Mouse (Mus musculus) erythroid progenitor cell, adult 5-6 weeks (primary cell): ENCODE measurements around the gene Tacr1. TPM values are rescaled to one million over a fixed set of nuclear protein-coding genes. Genes with fewer than 3 reads are reported as not detected.
"Not testable (repeated sequence)": the region's sequence is repeated elsewhere in the genome, so short reads cannot be mapped to it uniquely, and the experiment has no call there.

Source experiments
- ATAC-seq: replicated peaks from 2 replicates; pipeline ENCODE4 v1.8.0; 2016; ENCODE audit warnings: moderate number of reproducible peaks, mild to moderate bottlenecking, moderate TSS enrichment, inconsistent platforms; ENCODE audit not compliant: poor library complexity, low FRiP score, severe bottlenecking
- total RNA-seq, 2 experiments: library from RNA; stranded (forward) in 1 of 2; stranded (reverse) in 1 of 2; fragments of 150-400 nt in 1 of 2; fragments of 186-747, 209-891 nt in 1 of 2; gene quantifications; 2 replicates each; pipeline versions ENCODE4 v1.2.3 to v1.2.4; 2015 to 2017; ENCODE audit warnings: low replicate concordance in 2 of 2

The Tacr1 gene
- not detected in 2 replicates for total RNA-seq (2015; ENCODE audit: low replicate concordance)
- total RNA-seq (2017; ENCODE audit: low replicate concordance): not detected in 2 replicates

DNA sequence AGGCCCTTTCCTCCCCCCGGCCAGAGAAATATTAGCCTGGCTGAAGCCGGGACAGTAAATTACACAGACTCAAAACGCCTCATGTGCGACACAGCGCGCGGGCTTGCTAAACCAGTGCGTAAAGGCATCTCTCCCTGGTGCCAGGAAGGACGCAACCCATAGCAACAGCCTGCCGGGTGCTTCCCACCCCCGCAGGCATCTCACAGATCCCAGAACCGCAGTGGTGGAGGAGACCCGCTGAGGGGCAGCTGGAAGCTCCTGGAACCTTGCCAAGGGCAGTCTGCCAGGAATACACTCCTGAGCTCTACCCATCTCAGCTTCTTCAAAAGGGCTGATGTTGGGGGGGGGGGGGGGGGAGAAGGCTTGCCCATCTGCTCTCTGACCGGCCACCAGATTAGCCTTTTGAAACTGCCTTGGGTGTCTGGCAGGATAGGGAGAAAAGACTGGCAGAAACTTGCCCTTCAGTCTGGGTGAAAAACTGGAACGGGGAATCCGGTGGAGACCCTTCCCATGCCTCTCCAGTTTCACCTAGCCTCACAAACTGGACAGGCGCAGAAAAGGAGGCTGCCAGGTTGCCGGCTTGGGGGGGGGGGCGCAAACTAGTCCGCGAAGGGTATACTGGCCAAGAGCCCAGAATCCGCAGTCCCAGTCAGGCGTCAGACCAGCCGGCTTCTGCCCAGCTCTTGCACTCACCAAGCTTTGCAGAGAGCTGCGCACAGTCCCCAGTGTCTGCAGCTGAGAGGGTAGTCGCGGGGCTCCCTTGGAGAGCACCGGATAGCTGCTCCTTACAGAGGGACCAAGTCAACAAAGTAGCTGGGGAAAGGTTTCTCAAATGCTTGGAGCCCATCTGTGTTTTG lies at the start of gene Tacr1:
Tacr1 (plus strand) TSS at position 740 of the 857 bp plus-strand sequence.
- ATAC-seq: no peak

DNA sequence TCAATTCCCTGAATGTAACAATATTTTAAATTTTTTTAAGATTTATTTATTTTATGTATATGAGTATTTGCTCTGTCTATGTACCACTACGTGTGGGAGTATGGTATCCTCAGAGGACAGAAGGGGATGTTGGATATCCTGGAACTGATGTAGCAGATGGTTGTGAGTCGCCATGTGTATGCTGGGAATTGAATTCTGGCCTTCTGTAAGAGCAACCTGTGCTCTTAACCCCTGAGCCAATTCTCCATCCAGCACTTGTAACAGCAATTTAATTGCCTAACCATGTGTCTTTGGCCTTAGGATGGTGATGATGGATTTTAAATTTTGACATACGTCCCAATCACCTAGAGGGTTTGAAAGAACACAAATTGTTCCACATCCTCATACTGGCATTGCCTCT lies 26.0 kb upstream of the Tacr1 start:
- no peak for ATAC-seq

DNA sequence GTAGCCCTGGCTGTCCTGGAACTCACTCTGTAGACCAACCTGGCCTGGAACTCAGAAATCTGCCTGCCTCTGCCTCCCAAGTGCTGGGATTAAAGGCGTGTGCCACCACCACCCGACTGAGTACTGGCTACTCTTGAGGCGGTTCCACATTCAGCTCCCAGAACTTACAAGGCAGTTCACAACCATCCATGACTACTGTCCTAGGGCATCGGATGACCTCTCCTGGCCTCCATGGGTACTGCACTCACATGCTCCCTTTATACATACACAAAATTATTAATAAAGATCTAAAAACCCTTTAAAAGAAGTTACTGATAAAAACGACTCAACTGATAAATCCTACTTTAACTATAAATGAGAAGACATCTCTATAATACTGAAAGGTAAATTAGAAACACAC lies 18.6 kb upstream of the Tacr1 start:
- no peak for ATAC-seq

DNA sequence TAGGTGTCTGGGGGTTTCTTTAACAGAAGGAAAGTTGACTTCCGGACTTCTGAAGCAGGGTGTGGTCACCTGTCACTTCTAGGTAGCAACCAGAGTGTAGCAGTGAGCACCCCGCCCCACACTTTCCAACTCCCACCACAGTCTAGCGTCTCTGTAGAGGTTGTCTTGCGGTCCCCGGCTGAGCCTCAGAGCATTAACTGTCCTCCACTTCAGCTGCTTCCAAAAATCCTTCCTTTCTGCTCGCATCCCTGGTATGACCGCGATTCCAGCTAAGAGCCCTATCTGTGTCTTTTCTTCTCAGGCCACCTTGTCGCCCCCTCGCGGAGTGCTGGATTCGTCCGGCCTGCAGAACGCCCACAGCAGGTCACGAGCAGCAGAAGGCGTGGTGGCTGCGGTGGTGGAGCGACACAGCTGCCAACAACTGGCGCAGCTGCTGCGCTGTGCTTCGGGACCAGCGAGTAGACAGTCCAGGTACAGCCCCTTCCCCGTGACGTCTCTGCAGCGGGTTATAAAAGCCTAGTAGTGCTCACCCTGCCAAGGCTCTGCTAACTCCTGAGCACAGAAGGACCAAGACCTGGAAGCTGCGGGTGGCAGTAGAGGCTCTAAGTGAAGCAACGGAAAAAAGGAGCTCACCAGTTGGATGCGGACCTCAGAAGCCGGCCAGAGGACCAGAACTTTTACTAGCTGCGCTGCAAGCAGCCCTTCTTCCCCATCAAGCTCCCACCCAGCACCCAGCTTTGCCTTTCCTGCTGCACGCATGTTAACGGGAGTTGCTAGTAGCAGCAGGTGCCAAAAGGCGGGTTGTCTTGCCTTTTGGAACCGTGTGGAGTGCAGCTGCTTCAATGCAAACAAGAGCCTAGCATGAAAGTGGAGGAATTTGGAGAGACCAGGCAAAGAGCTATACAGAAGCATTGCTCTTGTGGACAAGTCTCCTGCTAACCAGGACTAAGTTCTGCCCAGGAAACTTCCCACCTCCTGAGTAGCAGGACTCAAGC lies 664 bp downstream of the Tacr1 start:
- no peak for ATAC-seq

DNA sequence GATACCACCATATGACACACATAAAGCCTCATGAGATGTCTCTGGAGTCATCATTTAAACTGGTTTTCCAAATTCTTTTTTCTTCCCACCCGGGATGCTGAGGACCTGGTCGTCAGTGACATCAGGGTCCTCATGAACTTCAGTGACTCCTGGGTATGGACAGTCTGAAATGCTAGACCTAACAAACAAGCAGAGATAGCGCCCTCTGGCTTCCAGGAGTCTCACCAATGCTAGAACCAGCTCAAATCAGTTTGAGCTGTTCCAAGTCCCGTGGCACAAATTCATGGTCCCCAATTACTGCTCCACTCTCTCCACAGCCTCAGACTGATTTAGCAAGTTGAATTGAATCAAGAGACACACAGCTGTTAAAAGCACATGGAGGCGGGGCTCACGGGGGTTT lies 16.2 kb downstream of the Tacr1 start:
- ATAC-seq: no peak

DNA sequence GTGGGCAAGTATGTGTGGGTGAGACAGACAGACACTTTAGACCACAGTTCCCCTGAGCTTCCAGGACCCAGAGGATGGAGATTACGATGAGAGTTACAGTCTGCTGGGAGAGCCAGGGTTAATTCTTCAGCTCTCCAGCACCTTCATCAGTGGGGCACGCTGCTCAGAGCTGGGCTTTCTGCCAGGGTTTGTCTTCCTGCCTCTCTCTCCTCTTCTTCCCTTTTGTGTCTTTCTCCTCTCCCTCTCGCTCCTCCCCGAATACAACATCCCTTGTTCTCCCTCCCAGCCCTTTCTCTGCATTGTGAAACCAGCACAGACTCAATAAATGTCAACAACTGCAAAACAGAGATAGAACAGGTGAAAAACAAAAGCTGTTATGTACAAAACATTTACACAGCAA lies 18.1 kb downstream of the Tacr1 start:
- ATAC-seq: no peak

DNA sequence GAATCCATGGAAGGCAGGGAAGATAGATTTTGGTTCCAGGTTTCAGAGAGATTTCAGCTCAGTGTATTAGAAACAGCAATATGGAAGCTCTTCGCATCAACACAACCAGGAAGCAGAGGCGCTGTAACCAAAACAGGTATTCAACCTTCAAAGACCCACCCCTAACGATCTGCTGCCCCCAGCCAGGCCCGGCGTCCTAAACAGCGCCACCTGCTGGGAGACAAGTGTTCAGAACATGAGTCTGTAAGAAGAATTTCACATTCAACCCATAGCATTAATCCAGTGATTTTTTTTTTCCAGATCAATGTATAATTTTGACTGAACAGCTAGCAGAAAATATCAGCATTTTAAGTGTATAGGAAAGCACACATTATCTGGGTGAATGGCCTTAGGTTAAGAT lies 26.8 kb downstream of the Tacr1 start:
- ATAC-seq: no peak

DNA sequence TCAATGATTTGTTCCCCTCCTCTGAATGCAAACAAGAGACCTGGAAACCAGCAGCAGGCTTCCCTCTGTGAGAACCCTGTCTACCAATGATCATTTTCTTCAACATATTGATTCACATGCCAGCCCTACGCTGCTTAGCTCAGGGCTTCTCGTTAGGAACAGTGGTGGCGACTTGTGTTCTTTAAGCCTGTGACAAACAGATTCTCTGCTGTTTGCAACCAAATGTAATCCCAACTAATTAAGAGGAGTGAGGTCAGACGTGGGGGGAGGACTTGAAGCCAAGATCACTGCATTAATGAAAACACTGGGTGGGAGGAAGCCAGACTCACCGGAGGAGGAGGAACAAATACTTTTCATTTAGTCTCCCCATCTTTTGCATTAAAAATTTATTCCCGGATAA lies 27.6 kb downstream of the Tacr1 start:
- ATAC-seq: no peak

GRCm38 (mm10) chr6:82437174-82437573 lies 35.0 kb downstream of the Tacr1 start:
- ATAC-seq: no peak

DNA sequence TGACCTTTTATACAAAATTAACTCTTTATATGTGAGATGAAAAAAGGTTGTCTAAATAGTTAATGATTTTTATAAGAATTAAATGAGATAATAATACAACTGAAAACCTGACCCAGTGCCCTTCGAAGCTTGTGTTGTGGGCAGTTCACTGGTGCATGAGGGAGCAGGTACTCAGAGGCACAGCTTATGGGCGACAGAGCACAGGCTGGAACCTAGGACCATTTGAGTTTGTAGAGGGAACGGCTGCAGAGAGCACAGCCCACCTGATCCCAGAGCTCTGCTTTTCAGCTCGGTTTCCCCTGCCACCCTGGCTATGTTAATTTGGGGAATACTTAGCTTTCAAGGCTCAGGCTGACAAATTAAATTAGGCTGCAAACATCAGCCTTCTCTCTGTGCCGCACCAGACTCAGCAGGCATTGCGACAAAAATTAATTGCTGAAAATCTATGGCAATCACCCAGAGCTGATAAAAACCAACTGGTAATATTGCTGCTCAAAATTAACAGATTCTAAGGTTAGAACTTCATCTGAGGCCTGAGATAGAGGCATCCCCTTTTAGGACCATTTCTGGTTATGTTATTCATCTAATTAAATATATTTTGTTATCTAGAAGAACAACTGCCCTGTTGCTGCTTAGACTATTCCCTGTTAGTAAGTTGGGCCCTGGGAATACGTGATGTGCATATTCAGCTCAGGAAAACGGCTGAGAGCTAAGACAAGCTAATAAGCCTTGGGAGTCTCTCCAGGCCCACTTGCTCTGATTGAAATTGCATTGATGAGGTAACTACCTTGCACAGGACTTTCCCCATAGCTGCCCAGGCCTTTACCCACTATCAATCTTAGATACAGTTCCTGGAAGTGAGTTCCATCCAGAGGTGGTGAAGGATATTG lies 50.3 kb downstream of the Tacr1 start:
- ATAC-seq: not testable (repeated sequence)

DNA sequence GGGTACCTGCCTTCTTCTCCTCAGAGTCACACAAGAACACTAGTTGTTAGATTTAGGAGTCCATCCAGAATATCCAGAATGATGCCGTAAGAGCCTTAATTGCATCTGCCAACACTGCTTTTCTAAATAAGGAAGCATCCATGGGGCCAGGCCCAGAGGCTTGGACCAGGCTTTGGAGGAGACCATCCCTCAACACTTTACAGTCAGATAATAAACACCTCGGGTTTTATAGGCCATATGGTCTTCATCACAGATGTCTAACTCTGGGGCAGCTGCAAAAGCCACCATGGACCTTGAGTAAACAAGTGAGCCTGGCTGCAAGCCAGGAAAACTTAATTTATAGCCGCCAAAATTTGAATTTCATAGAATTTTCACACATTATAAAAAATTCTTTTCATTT lies 53.1 kb downstream of the Tacr1 start:
- no peak for ATAC-seq

- ATAC-seq: no peak
Measured at GRCm38 (mm10) chr6:82457163-82457763, 55.1 kb downstream of the Tacr1 start.

DNA sequence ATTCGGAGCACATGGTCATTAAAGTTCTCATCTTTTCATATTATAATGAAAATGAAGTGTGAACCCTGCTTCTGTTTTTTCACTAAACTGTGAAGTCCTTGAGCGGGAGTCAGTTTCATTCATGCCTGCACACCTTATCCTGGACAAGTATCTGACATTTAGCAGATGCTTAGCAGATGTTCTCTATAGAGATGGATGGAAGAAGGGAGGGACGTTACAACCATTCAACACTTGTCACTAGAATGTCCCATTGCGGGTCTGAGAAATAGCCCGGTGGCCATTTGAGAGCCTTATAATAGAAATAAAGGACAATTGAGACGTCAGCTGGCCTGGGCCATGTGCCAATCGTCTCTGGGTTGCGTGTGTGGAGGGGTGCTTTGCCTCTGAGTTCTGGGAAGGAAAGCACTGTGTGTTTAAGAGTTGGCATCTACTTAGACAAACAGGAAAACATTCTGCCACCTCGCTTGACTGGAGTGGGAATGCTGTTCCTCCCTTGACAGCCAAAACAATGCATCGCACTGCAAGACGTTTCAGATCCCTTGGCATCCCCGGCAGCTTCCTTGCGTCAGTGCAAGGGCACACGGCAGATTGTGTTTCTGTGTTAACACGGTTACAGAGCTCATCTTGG lies 56.7 kb downstream of the Tacr1 start:
- ATAC-seq: no peak

- ATAC-seq: no peak
Measured at GRCm38 (mm10) chr6:82463171-82463570, 61.0 kb downstream of the Tacr1 start.

- no peak for ATAC-seq
Measured at GRCm38 (mm10) chr6:82474477-82474876, 72.3 kb downstream of the Tacr1 start.

- ATAC-seq: no peak
Measured at GRCm38 (mm10) chr6:82483842-82484241, 81.7 kb downstream of the Tacr1 start.

- ATAC-seq: no peak
Measured at GRCm38 (mm10) chr6:82494481-82494880, 92.3 kb downstream of the Tacr1 start.

DNA sequence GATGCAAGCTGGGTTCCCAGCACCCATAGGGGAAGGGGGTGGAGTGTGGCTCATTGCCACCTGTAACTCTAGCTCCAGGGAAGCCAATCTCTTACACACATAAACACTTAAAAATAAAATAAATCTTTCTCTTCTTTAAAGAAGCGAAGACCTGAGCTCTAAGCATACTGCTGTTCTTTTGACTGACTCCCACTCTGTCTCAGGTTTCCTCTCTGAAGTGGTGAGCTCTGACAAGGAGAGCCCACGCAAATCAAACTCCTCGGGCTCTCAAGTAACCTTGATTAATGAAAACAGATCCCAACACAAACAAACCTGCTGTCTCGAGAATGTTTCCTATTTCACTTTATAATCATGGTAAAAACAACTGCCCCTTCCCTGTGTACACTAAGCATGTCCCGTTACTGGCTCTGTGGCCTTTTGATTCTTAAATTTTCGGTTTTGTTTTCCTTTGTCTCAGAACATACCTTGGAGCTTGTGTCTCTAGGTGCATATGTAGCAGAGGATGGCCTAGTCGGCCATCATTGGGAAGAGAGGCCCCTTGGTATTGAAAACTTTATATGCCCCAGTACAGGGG lies 108.8 kb downstream of the Tacr1 start:
- ATAC-seq: no peak
